26 mouse cellular contexts compared by ENCODE assay signal in genomic region chr13:113745301-113745700, GRCm38 (mm10). TPM values are rescaled to one million over a fixed set of nuclear protein-coding genes. Genes with fewer than 3 reads are reported as not detected.
DNase-seq lines count a peak whose midpoint lies in the region; ATAC-seq lines count a peak whose summit lies in the region.
"Had no signal": no experiment of that assay in that cellular context is flagged by ENCODE, and none has a peak within 500 bp of the region (broad histone marks: within the 10 kb centered on the region; RNA-seq: fewer than 3 reads in every experiment).

No protein-coding gene starts in this region.

- no peak overlapping the region for H3K4me3 ChIP-seq in embryonic facial prominence, embryonic 14.5 days (ENCODE audit: low read depth, low read length)
- H3K4me3 ChIP-seq in embryonic facial prominence, embryonic 10.5 days = no peak overlapping the region
- H3K4me3 ChIP-seq: embryonic facial prominence, embryonic 13.5 days; gastrocnemius, adult 2 months; heart, adult 2 months; heart, embryonic 10.5 days; hindbrain, embryonic 12.5 days; hindbrain, embryonic 15.5 days had no signal

- no peak overlapping the region for H3K9ac ChIP-seq in embryonic facial prominence, embryonic 14.5 days (ENCODE audit: low read depth, low read length)
- H3K9ac ChIP-seq: embryonic facial prominence, embryonic 13.5 days; forebrain, postnatal 0 days; hindbrain, embryonic 12.5 days; hindbrain, embryonic 15.5 days had no signal

- H3K27me3 ChIP-seq in embryonic facial prominence, embryonic 14.5 days (replicated peaks; ENCODE audit: control insufficient read depth, insufficient read depth, low read length) = no peaks in the 10 kb centered on the region
- no peaks in the 10 kb centered on the region for H3K27me3 ChIP-seq in embryonic facial prominence, embryonic 10.5 days (replicated peaks; ENCODE audit: low read depth, poor library complexity, severe bottlenecking)
- H3K27me3 ChIP-seq: embryonic facial prominence, embryonic 13.5 days; hindbrain, embryonic 12.5 days; hindbrain, embryonic 15.5 days had no signal

- H3K27ac ChIP-seq in embryonic facial prominence, embryonic 14.5 days (replicated peaks; ENCODE audit: low read depth, low read length) = no peak overlapping the region; the same call in 1 of the 2 replicates
- H3K27ac ChIP-seq in embryonic facial prominence, embryonic 10.5 days (replicated peaks) = no peak overlapping the region
- H3K27ac ChIP-seq: embryonic facial prominence, embryonic 13.5 days; gastrocnemius, adult 2 months; heart, adult 2 months; heart, embryonic 10.5 days; hindbrain, embryonic 12.5 days; hindbrain, embryonic 15.5 days had no signal

- H3K4me2 ChIP-seq in embryonic facial prominence, embryonic 14.5 days (ENCODE audit: low read depth, low read length) = no peak overlapping the region
- H3K4me2 ChIP-seq: embryonic facial prominence, embryonic 13.5 days; hindbrain, embryonic 12.5 days; hindbrain, embryonic 15.5 days had no signal

- ATAC-seq in embryonic facial prominence, embryonic 14.5 days (ENCODE audit: low read depth) = no peak
- ATAC-seq: forebrain, embryonic 14.5 days; forebrain, postnatal 0 days; intestine, postnatal 0 days had no signal

- intact Hi-C loops in gastrocnemius, postnatal 14 days (cut with DNase I; ENCODE audit: low total_unique reads) = no loop called here

- no peaks in the 10 kb centered on the region for H3K36me3 ChIP-seq in embryonic facial prominence, embryonic 14.5 days (ENCODE audit: control insufficient read depth, insufficient read depth, low read length)
- H3K36me3 ChIP-seq in embryonic facial prominence, embryonic 10.5 days (replicated peaks) = no peaks in the 10 kb centered on the region
- H3K36me3 ChIP-seq: embryonic facial prominence, embryonic 13.5 days; G1E; heart, embryonic 10.5 days; hindbrain, embryonic 12.5 days; hindbrain, embryonic 15.5 days had no signal

- WGBS in embryonic facial prominence, embryonic 14.5 days = 36% methylated on average over 2 of the region's 2 CpGs
- 43% methylated on average over 2 of the region's 2 CpGs for WGBS in embryonic facial prominence, embryonic 10.5 days

- no peaks in the 10 kb centered on the region for H3K4me1 ChIP-seq in embryonic facial prominence, embryonic 14.5 days (ENCODE audit: control insufficient read depth, insufficient read depth, low read length)
- no peaks in the 10 kb centered on the region for H3K4me1 ChIP-seq in embryonic facial prominence, embryonic 10.5 days
- H3K4me1 ChIP-seq: embryonic facial prominence, embryonic 13.5 days; heart, embryonic 10.5 days; hindbrain, embryonic 12.5 days; hindbrain, embryonic 15.5 days had no signal

- no peaks in the 10 kb centered on the region for H3K9me3 ChIP-seq in embryonic facial prominence, embryonic 14.5 days (ENCODE audit: control insufficient read depth, low read length)
- no peaks in the 10 kb centered on the region for H3K9me3 ChIP-seq in embryonic facial prominence, embryonic 10.5 days
- H3K9me3 ChIP-seq: embryonic facial prominence, embryonic 13.5 days; G1E; heart, embryonic 10.5 days; hindbrain, embryonic 12.5 days; hindbrain, embryonic 15.5 days had no signal

- peak; percentile 10 for DNase-seq in embryonic facial prominence, embryonic 14.5 days (ENCODE audit: low spot score)
- no peak for DNase-seq in embryonic facial prominence, embryonic 10.5 days (ENCODE audit: low spot score)
- DNase-seq in ES-CJ7 (ENCODE audit: low read depth, low spot score) = peak; percentile 90
- peak; percentile 82 for DNase-seq in ZHBTc4 (ENCODE audit: low read depth, low spot score)
- no peak for DNase-seq in gastrocnemius, postnatal 14 days
- DNase-seq in embryo, embryonic 9.5 days (ENCODE audit: extremely low spot score) = no peak
- no peak for DNase-seq in kidney, postnatal 4 days
- DNase-seq: adrenal gland, adult 2 months; adrenal gland, postnatal 14 days; B cell, adult 2 months; cerebellum, adult 11-12 months; cerebellum, adult 8-10 months; cerebellum, postnatal 10 days; cerebellum, postnatal 36 days; forebrain, postnatal 0 days; gastrocnemius, adult 2 months; gastrocnemius, postnatal 25 days; heart, adult 2 months; kidney, adult 2 months had no signal

RNA-seq across cellular contexts. Expression of gene Arl15, which starts 49.0 kb away (rescaled TPM):
- 8.2 and 11.1 TPM in 2 replicates for polyA plus RNA-seq in embryonic facial prominence, embryonic 14.5 days (2014; fragmentation: Nextera tagmentation; extraction: Ambion mirVana)
- polyA plus RNA-seq in embryonic facial prominence, embryonic 10.5 days (2016; fragmentation: Nextera tagmentation; extraction: Ambion mirVana) = 9.8 and 11.1 TPM in 2 replicates
- total RNA-seq in gastrocnemius, postnatal 14 days (2021) = 1 to 10 TPM; 5.9 to 8.2 TPM

Comparison
In these comparisons a context has a peak if more than half of its experiments do, and no peak if none do; other contexts are left out.
1. DNase-seq: peak in embryonic facial prominence, embryonic 14.5 days (single experiment), ES-CJ7 (single experiment) and ZHBTc4 (single experiment); none in embryonic facial prominence, embryonic 10.5 days (single experiment), gastrocnemius, postnatal 14 days (single experiment), embryo, embryonic 9.5 days (single experiment) and kidney, postnatal 4 days (0 of 2).